Mouse (Mus musculus) embryonic facial prominence, embryonic 12.5 days (tissue): Measurements from ENCODE around the gene 6720489N17Rik. TPM values are rescaled to one million over a fixed set of nuclear protein-coding genes. Genes with fewer than 3 reads are reported as not detected.
"Not testable (repeated sequence)": the region's sequence is repeated elsewhere in the genome, so short reads cannot be mapped to it uniquely, and the experiment has no call there.

Experiments used
- ATAC-seq: fragments of 200-750 bp; cut with Nextera tagmentation; 2 replicates; pipeline ENCODE4 v1.8.0; 2017; ENCODE audit not compliant: insufficient number of reproducible peaks, insufficient read depth, low FRiP score, low TSS enrichment
- H3K27ac ChIP-seq: fragments of 300-500 bp; sonication (generic); 2 replicates; pipeline ENCODE4 v1.5.1; 2016; ENCODE audit warnings: mild to moderate bottlenecking
- H3K27me3 ChIP-seq: fragments of 300-500 bp; sonication (generic); 2 replicates; pipeline ENCODE4 v1.6.1; 2016; ENCODE audit warnings: mild to moderate bottlenecking, moderate library complexity
- H3K36me3 ChIP-seq: fragments of 300-500 bp; sonication (generic); 2 replicates; pipeline ENCODE4 v1.6.1; 2016; ENCODE audit warnings: mild to moderate bottlenecking
- H3K4me1 ChIP-seq: fragments of 300-500 bp; sonication (generic); 2 replicates; pipeline ENCODE4 v1.6.1; 2016
- H3K4me2 ChIP-seq: fragments of 300-500 bp; sonication (generic); replicated peaks from 2 replicates; pipeline ENCODE4 v1.6.1; 2016; ENCODE audit warnings: mild to moderate bottlenecking, moderate library complexity
- H3K4me3 ChIP-seq: fragments of 300-500 bp; sonication (generic); 2 replicates; pipeline ENCODE4 v1.5.1; 2016; ENCODE audit warnings: mild to moderate bottlenecking
- H3K9ac ChIP-seq: fragments of 300-500 bp; sonication (generic); 2 replicates; pipeline ENCODE4 v1.6.1; 2016; ENCODE audit warnings: mild to moderate bottlenecking, moderate library complexity
- H3K9me3 ChIP-seq: fragments of 300-500 bp; sonication (generic); 2 replicates; pipeline ENCODE4 v1.6.1; 2016; ENCODE audit warnings: mild to moderate bottlenecking, moderate library complexity
- WGBS: fragments of 180-500 bp; shearing (Covaris S2); methylation state at CpG from one replicate; pipeline ENCODE4 v1.1.7; 2016; 5-methylcytosine and 5-hydroxymethylcytosine counted together
- polyA plus RNA-seq: library from polyadenylated mRNA; unstranded; fragments of >200 nt; fragmentation: Nextera tagmentation; extraction: Ambion mirVana; gene quantifications from 2 replicates; pipeline ENCODE4 v1.2.1, GENCODE M21; 2016

Gene 6720489N17Rik
- 16.5 and 17.7 TPM in 2 replicates for polyA plus RNA-seq

- not testable (repeated sequence) for H3K36me3 ChIP-seq, H3K9me3 ChIP-seq, H3K27ac ChIP-seq, H3K27me3 ChIP-seq, H3K4me1 ChIP-seq
- H3K9ac ChIP-seq, result peak within 1 kb of the TSS; percentile 55
- peak within 1 kb of the TSS; percentile 50 for H3K4me3 ChIP-seq
- ATAC-seq, result peak; percentile 100
- 1% methylated on average over 15 of the region's 15 CpGs for WGBS
- peak within 1 kb of the TSS; percentile 48 for H3K4me2 ChIP-seq
These were observed at the start of gene 6720489N17Rik for GRCm38 (mm10) chr13:62623577-62624276. Gene 6720489N17Rik, minus strand, starts transcription at chr13:62624182.

GRCm38 (mm10) chr13:62653369-62653743 lies 29.4 kb upstream of the 6720489N17Rik start:
- WGBS, result 21% methylated on average over 8 of the region's 8 CpGs
- Histone ChIP-seq H3K9ac (no peak overlapping the region), H3K36me3 (no peaks in the 10 kb centered on the region), H3K27ac (no peak overlapping the region), H3K27me3 (no peaks in the 10 kb centered on the region), H3K9me3 (peaks cover 3% of the 10 kb centered on the region; the same call in 1 of the 2 replicates), H3K4me2 (peak overlapping the region; percentile 44), H3K4me3 (peak overlapping the region; percentile 51), H3K4me1 (no peaks in the 10 kb centered on the region)
- no peak for ATAC-seq

GRCm38 (mm10) chr13:62652681-62653368 lies 28.8 kb upstream of the 6720489N17Rik start:
- WGBS, result 3% methylated on average over 16 of the region's 16 CpGs
- Histone ChIP-seq H3K4me3 (peak overlapping the region; percentile 51), H3K9ac (peak overlapping the region; percentile 54), H3K4me2 (peak overlapping the region; percentile 44)
- H3K27ac ChIP-seq, H3K27me3 ChIP-seq, H3K36me3 ChIP-seq, H3K9me3 ChIP-seq, H3K4me1 ChIP-seq: not testable (repeated sequence)
- ATAC-seq, result peak; percentile 94

GRCm38 (mm10) chr13:62627071-62627470 lies 3.1 kb upstream of the 6720489N17Rik start:
- not testable (repeated sequence) for H3K36me3 ChIP-seq, ATAC-seq, H3K9ac ChIP-seq, H3K4me1 ChIP-seq, H3K4me2 ChIP-seq, H3K9me3 ChIP-seq, H3K27me3 ChIP-seq, H3K4me3 ChIP-seq, H3K27ac ChIP-seq
- WGBS, result 32% methylated on average over 1 of the region's 1 CpGs

GRCm38 (mm10) chr13:62624277-62624665 lies 289 bp upstream of the 6720489N17Rik start:
- peak; percentile 79 for ATAC-seq
- H3K4me2 ChIP-seq, result peak overlapping the region; percentile 48
- 11% methylated on average over 7 of the region's 7 CpGs for WGBS

GRCm38 (mm10) chr13:62617449-62617848 lies 6.5 kb downstream of the 6720489N17Rik start:
- H3K9ac ChIP-seq, H3K36me3 ChIP-seq, H3K4me3 ChIP-seq, H3K27ac ChIP-seq, H3K4me1 ChIP-seq, H3K4me2 ChIP-seq, ATAC-seq, H3K9me3 ChIP-seq, H3K27me3 ChIP-seq: not testable (repeated sequence)
- WGBS, result 94% methylated on average over 4 of the region's 4 CpGs

More at GRCm38 (mm10) chr13:62624277-62624665, 289 bp upstream of the 6720489N17Rik start:
- not testable (repeated sequence) for H3K9me3 ChIP-seq, H3K27ac ChIP-seq, H3K4me1 ChIP-seq, H3K36me3 ChIP-seq, H3K27me3 ChIP-seq
- Histone ChIP-seq H3K9ac (peak overlapping the region; percentile 55; the same call in 1 of the 2 replicates), H3K4me3 (peak overlapping the region; percentile 50)

- H3K9me3 ChIP-seq, H3K4me1 ChIP-seq, ATAC-seq, H3K36me3 ChIP-seq, H3K27me3 ChIP-seq, H3K4me3 ChIP-seq, H3K9ac ChIP-seq, H3K27ac ChIP-seq, H3K4me2 ChIP-seq: not testable (repeated sequence)
- 80% methylated on average over 5 of the region's 6 CpGs for WGBS
These were observed 52.9 kb downstream of the 6720489N17Rik start, which contains the start of gene Zfp934 for GRCm38 (mm10) chr13:62571099-62571498. Gene Zfp934, minus strand, starts transcription at chr13:62571199.

- H3K9ac ChIP-seq, H3K4me2 ChIP-seq, H3K27ac ChIP-seq, H3K36me3 ChIP-seq, H3K4me1 ChIP-seq, H3K27me3 ChIP-seq, H3K9me3 ChIP-seq, ATAC-seq, H3K4me3 ChIP-seq: not testable (repeated sequence)
- 32% methylated on average over 1 of the region's 1 CpGs for WGBS
These were observed 62.3 kb downstream of the 6720489N17Rik start for GRCm38 (mm10) chr13:62561696-62562095.

- not testable (repeated sequence) for H3K4me1 ChIP-seq, H3K27ac ChIP-seq, H3K27me3 ChIP-seq, H3K9me3 ChIP-seq, ATAC-seq
- 5% methylated on average over 27 of the region's 27 CpGs for WGBS
- Histone ChIP-seq H3K4me3 (peak within 1 kb of the TSS; percentile 47), H3K4me2 (peak within 1 kb of the TSS; percentile 37), H3K9ac (peak within 1 kb of the TSS; percentile 50), H3K36me3 (peaks cover 16% of the 10 kb centered on the region)
These were observed 65.5 kb downstream of the 6720489N17Rik start, which contains the start of gene Zfp935 for GRCm38 (mm10) chr13:62558189-62559110. Gene Zfp935, minus strand, starts transcription at chr13:62558511.
